Mouse (Mus musculus) ES-Bruce4 (cell line): ENCODE measurements around the gene Mtfr2.

Source experiments
- CTCF ChIP-seq: IDR thresholded peaks from one replicate; pipeline ENCODE4 v1.8.1; 2011; ENCODE audit warnings: low read depth, low read length
- POLR2A ChIP-seq: IDR thresholded peaks from one replicate; pipeline ENCODE4 v1.8.1; 2011; ENCODE audit warnings: low read length; ENCODE audit not compliant: insufficient read depth

- TF ChIP-seq CTCF (no peak), POLR2A (no peak)
Observed at GRCm38 (mm10) chr10:20390568-20390967, 43.0 kb downstream of the Mtfr2 start.
